Mouse (Mus musculus) ES-Bruce4 (cell line): ENCODE results near the gene Nrxn3. TPM values are rescaled to one million over a fixed set of nuclear protein-coding genes. Genes with fewer than 3 reads are reported as not detected.

Source experiments
- H3K27ac ChIP-seq: 2 replicates; pipeline ENCODE4 v1.5.1; 2012; ENCODE audit warnings: low read length, inconsistent platforms; ENCODE audit not compliant: insufficient read depth
- H3K27me3 ChIP-seq: 2 replicates; pipeline ENCODE4 v1.6.1; 2012; ENCODE audit warnings: mild to moderate bottlenecking, low read length, inconsistent platforms; ENCODE audit not compliant: control insufficient read depth, poor library complexity, insufficient read depth, severe bottlenecking
- H3K36me3 ChIP-seq: 2 replicates; pipeline ENCODE4 v1.6.1; 2012; ENCODE audit warnings: inconsistent platforms, mild to moderate bottlenecking, low read length, moderate library complexity; ENCODE audit not compliant: control insufficient read depth, poor library complexity, insufficient read depth, severe bottlenecking
- H3K4me1 ChIP-seq: one replicate; pipeline ENCODE4 v1.8.1; 2011; ENCODE audit warnings: low read length; ENCODE audit not compliant: control insufficient read depth, insufficient read depth
- H3K4me3 ChIP-seq: 2 replicates; pipeline ENCODE4 v1.5.1; 2011; ENCODE audit warnings: low read depth, mild to moderate bottlenecking, low read length
- H3K9ac ChIP-seq: 2 replicates; pipeline ENCODE4 v1.6.1; 2012; ENCODE audit warnings: low read depth, mild to moderate bottlenecking, inconsistent platforms; ENCODE audit not compliant: poor library complexity, severe bottlenecking
- H3K9me3 ChIP-seq: replicated peaks from 2 replicates; pipeline ENCODE4 v1.6.1; 2012; ENCODE audit warnings: mild to moderate bottlenecking, low read length, inconsistent platforms; ENCODE audit not compliant: control insufficient read depth, poor library complexity, insufficient read depth, severe bottlenecking
- CTCF ChIP-seq: IDR thresholded peaks from one replicate; pipeline ENCODE4 v1.8.1; 2011; ENCODE audit warnings: low read depth, low read length
- EP300 ChIP-seq: IDR thresholded peaks from 2 replicates; pipeline ENCODE4 v1.6.1; 2011; ENCODE audit warnings: low read depth, low read length; ENCODE audit not compliant: insufficient read depth
- POLR2A ChIP-seq: IDR thresholded peaks from one replicate; pipeline ENCODE4 v1.8.1; 2011; ENCODE audit warnings: low read length; ENCODE audit not compliant: insufficient read depth
- polyA plus RNA-seq: library from polyadenylated mRNA; stranded (reverse); fragments of >200 nt; gene quantifications from 2 replicates; pipeline ENCODE4 v1.2.4, GENCODE M21; 2011; ENCODE audit warnings: low read depth; ENCODE audit not compliant: missing spikeins, insufficient read depth, insufficient read length

Gene Nrxn3
- polyA plus RNA-seq, 1 experiment: not detected

DNA sequence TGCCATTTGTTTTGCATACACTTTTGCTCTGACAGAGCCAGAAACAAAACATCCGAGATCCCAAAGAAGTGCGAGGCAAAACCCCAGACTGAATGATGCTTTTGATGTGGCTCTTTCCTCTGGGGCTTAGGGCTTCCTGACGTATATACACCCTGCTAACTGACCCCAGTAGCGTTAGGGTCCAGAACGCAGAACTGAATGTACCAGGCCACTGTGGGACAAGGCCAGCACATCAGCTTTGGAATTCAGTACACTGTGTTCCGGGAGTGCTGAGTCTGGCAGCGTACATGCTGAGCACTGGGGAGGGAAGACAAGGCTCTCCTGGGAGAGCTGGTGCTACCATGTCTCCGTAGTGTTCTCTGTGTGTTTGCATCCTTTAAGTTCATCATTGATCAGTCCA is 436.7 kb downstream of the Nrxn3 start:
- Histone ChIP-seq H3K4me3 (no peak overlapping the region), H3K36me3 (no peaks in the 10 kb centered on the region), H3K9ac (no peak overlapping the region), H3K27me3 (no peaks in the 10 kb centered on the region), H3K9me3 (no peaks in the 10 kb centered on the region), H3K4me1 (no peaks in the 10 kb centered on the region), H3K27ac (no peak overlapping the region)
- TF ChIP-seq CTCF (no peak), POLR2A (no peak), EP300 (no peak)

DNA sequence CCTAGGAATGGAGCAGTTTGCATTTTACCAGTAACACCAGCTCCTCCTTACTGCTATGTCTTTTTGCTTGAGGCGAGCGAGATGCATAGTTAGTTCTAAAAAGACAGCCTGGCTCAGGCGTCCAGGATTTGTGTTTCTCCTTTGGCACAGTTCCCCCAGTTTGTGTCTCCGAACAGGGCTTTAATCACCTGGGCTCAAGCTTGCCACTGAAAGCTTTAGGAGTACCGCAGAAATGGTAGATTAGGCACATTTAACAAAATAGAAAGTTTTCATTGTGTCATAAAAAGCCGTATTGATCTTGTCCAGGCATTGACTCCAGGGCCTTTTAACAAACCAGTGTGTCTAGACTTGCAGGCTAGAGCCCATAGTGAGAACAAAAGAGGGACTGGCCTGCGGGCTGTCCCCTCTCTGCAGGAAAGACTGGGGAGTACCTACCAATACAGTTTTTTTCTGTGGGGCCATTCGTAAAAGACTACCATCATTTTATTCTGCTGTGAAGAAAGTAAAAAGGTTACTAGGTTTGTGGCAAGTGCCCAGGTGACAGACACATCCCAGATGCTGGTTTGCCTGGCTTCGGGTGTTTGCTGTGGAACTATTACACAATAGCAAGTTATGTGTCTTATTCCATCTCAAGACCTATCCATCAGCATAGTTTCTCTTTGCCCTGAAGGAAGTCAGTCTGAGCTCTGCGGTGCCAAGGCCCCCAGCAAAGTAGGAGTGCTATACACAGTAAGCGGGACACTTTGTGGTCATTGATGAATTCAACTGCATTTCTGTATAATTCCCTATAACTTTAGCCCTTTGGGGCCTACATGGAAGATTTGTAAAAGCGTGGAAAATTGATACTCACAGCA is 451.9 kb downstream of the Nrxn3 start:
- no peak overlapping the region for H3K27ac ChIP-seq
- H3K27me3 ChIP-seq: no peaks in the 10 kb centered on the region
- no peaks in the 10 kb centered on the region for H3K36me3 ChIP-seq
- H3K9me3 ChIP-seq: no peaks in the 10 kb centered on the region
- H3K4me1 ChIP-seq: no peaks in the 10 kb centered on the region
- H3K9ac ChIP-seq: no peak overlapping the region
- TF ChIP-seq CTCF (no peak), POLR2A (no peak), EP300 (no peak)
- H3K4me3 ChIP-seq: no peak overlapping the region

DNA sequence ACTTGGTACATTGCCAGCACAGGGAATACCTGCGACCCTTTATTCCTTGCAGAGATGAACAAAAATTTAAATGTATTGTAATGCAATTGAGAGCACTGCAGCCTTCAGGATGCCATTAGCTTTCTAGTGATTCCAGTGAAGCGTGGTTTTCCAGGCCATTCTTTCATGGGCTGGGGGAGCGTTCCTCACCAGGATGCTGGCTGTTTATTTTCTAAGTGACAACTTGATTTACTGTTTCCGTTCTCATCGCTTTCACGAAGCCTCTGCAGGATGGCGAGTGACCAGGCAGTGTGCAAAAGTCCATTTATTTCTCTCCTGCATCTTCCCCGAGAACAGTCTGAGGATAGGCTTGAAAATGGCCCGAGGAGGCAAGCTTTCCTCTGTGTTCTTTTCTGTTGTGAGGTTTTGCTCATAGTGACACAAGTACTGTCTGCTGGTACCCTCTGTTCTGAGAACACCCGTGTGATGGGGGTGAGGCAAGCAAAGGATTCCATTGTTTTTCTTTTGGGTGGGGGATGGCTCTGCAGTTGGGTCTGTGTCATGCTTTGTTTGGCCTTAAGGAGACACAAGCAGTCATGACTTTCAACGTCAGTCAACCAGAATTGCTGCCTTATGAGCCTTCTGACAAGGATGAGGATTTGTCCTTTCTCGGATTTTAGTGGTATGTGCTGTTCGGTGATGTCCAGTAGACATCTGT is 457.4 kb downstream of the Nrxn3 start:
- H3K4me3 ChIP-seq: no peak overlapping the region
- no peaks in the 10 kb centered on the region for H3K27me3 ChIP-seq
- H3K9ac ChIP-seq: no peak overlapping the region
- TF ChIP-seq EP300: no peak
- TF ChIP-seq CTCF: no peak
- no peak for TF ChIP-seq POLR2A
- no peaks in the 10 kb centered on the region for H3K36me3 ChIP-seq
- H3K27ac ChIP-seq: no peak overlapping the region
- H3K9me3 ChIP-seq: no peaks in the 10 kb centered on the region
- no peaks in the 10 kb centered on the region for H3K4me1 ChIP-seq

DNA sequence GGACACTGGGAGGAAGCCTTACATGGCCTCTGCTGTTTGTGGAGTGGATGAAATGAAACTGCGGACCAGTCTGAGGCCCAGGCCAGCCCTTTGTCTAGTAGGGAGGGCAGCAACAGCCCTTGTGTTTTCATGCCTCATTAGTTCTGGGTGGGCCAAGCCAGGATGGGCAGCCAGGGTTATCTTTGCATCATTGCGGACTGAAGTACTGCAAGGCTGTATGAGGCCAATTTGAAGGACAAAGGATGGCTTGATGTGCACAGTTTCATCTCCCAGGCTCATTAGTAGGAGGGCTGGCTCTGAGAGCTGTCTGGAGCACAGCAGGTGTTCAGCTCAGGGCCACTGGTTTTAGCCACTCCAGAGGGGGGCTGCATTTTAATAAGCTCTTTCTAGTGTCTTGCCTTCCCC is 458.5 kb downstream of the Nrxn3 start:
- Histone ChIP-seq H3K27ac (no peak overlapping the region), H3K27me3 (no peaks in the 10 kb centered on the region), H3K9me3 (no peaks in the 10 kb centered on the region), H3K4me1 (no peaks in the 10 kb centered on the region), H3K4me3 (no peak overlapping the region), H3K36me3 (no peaks in the 10 kb centered on the region), H3K9ac (no peak overlapping the region)
- TF ChIP-seq EP300: no peak

DNA sequence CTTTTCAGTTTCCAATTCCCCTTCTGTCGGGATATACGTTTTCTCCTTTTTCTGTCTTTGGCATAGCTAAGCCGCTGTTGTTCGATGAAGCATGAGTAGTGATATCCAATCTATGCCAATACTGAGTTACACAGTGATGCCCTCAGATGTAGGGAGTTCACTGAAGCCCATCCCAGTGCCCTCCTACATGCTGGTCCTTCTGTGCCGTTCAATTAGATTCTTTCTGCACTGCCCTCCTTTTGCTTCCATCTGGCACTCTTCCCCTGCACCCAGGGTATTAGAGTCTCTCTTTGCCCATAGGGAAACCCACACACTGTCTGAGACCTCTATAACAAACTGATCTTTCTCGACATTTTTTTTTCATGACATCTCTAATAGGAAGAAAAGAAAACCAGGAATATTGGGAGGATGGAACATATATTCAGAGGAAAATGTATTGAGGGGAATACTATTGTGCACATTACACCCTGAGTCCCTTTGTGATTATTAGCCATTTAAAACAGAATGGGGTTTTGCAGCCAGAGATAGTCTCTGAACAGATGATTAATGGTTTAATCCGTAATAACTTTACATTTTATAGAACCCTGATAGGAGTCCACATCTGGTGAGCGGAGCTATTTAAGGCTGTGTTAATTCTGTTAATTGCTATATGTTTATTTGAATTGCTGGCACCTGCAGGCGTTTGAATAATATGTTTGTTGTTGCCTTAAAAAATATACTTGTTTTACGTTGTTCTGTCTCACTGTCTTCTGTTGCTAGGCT is 476.3 kb downstream of the Nrxn3 start:
- Histone ChIP-seq H3K4me3 (no peak overlapping the region), H3K27ac (no peak overlapping the region), H3K9me3 (no peaks in the 10 kb centered on the region), H3K36me3 (no peaks in the 10 kb centered on the region), H3K4me1 (no peaks in the 10 kb centered on the region), H3K27me3 (no peaks in the 10 kb centered on the region), H3K9ac (no peak overlapping the region)
- TF ChIP-seq POLR2A: no peak
- TF ChIP-seq CTCF: no peak
- no peak for TF ChIP-seq EP300
